Mouse (Mus musculus) E14TG2a.4 (cell line): ENCODE measurements around the gene Ube2q2.
"Not testable (repeated sequence)": the region's sequence is repeated elsewhere in the genome, so short reads cannot be mapped to it uniquely, and the experiment has no call there.

ENCODE experiments used
- H3K27me3 ChIP-seq: 2 replicates; pipeline ENCODE4 v1.6.1; 2014; ENCODE audit warnings: low read length, control low read depth; ENCODE audit not compliant: insufficient read depth
- H3K36me3 ChIP-seq: 2 replicates; pipeline ENCODE4 v1.6.1; 2014; ENCODE audit warnings: low read length, control low read depth; ENCODE audit not compliant: insufficient read depth
- H3K4me1 ChIP-seq: replicated peaks from 2 replicates; pipeline ENCODE4 v1.6.1; 2014; ENCODE audit warnings: low read depth, low read length, control low read depth
- H3K4me3 ChIP-seq: replicated peaks from 2 replicates; pipeline ENCODE4 v1.5.1; 2014; ENCODE audit warnings: mild to moderate bottlenecking, low read length
- H3K9me3 ChIP-seq: 2 replicates; pipeline ENCODE4 v1.6.1; 2014; ENCODE audit warnings: low read length, control low read depth
- CTCF ChIP-seq: conservative IDR thresholded peaks from 2 replicates; pipeline ENCODE4 v1.5.1; 2014; ENCODE audit warnings: low read length
- NANOG ChIP-seq: IDR thresholded peaks from 2 replicates; pipeline ENCODE4 v1.6.1; 2014; ENCODE audit warnings: borderline replicate concordance, low read length, mixed read lengths
- POU5F1 ChIP-seq: IDR thresholded peaks from 2 replicates; pipeline ENCODE4 v1.6.1; 2014; ENCODE audit warnings: low read length, borderline replicate concordance

Ube2q2 gene

DNA sequence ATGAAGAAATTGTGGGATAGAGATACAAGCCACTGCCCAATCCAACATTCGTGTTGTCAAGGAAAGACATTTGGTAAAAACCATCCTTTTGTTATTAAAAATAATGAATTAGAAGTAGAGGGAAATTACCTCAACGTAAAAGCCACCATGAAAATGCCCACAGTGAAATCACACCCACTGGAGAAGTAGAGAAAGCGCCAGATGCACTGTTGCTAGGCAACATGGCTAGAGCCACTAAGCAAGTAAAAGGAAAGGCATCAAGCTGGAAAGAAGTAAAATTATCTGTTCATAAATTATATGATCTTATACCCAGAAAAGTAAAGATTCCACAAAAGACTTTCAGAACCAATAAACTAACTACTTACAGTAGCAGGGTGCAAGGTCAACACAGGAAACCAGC is 77.6 kb downstream of the Ube2q2 start:
- Histone ChIP-seq H3K27me3 (no peaks in the 10 kb centered on the region), H3K36me3 (peaks cover 52% of the 10 kb centered on the region), H3K9me3 (peaks cover 4% of the 10 kb centered on the region), H3K4me1 (peaks cover 74% of the 10 kb centered on the region), H3K4me3 (no peak overlapping the region)
- TF ChIP-seq POU5F1 (no peak), NANOG (no peak), CTCF (no peak)

DNA sequence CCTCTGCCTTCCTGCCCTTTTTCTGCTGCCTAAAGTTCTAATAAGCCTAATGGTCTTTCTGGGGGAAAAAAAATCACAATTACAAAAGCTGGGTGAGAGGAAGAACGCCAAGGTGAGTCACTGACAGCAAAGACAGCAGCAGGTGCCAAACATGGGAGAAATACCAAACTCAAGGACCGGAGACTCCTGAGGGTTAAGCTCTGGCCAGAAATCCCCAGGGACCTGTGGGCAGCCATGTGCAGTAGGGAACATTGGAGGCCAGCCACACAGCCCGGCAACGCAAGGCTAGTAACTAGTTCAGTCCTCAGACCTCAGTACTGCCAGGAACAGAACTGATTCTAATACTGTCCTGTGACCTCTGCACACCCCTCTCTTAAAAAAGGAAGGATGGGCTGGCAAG is 79.5 kb downstream of the Ube2q2 start:
- no peaks in the 10 kb centered on the region for H3K27me3 ChIP-seq
- no peak overlapping the region for H3K4me3 ChIP-seq
- peaks cover 74% of the 10 kb centered on the region for H3K4me1 ChIP-seq
- TF ChIP-seq CTCF (no peak), NANOG (no peak), POU5F1 (no peak)
- peaks cover 33% of the 10 kb centered on the region for H3K36me3 ChIP-seq
- peaks cover 3% of the 10 kb centered on the region for H3K9me3 ChIP-seq

DNA sequence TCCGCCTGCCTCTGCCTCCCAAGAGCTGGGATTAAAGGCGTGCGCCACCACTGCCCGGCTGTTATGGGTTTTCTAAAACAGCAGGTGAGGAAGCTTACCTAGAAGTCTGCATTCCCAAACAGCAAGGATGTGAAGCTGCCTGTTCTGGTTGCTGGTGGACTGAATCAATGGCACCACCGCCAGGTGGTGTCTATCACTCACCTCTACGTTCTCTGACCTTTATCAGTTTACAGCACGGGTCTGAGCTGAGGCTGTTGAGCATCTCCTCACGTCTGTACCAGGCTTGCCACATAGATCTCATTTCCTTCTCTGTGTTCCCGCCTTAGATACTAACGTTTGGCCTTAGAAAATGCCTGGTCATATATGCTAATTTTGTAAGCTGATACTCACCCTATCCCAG is 80.4 kb downstream of the Ube2q2 start:
- Histone ChIP-seq H3K4me3 (no peak overlapping the region), H3K4me1 (peaks cover 74% of the 10 kb centered on the region), H3K9me3 (no peaks in the 10 kb centered on the region), H3K27me3 (no peaks in the 10 kb centered on the region), H3K36me3 (peaks cover 24% of the 10 kb centered on the region)
- TF ChIP-seq CTCF (0 out of 2 replicates have a peak, but pooled peaks have one; percentile 6), POU5F1 (no peak)

DNA sequence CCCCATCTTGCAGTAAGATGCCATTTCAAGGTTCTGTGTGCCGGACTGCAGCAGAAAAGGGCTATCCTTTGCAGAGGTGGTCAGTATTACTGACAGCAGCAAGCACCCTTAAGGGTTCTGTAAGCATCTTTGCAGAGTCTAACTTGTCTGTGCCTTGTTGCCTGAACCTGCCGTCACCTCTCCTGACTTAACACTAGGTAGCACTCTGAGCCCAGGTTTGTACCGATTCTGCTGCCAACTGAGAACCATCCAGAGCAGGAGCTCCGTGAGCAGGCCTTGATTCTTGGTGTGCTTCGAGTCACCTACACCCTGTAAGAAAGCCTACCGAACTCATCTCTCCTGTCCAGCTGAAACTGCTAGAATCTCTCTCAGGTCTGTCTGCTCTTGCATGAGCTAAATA is 82.9 kb downstream of the Ube2q2 start:
- Histone ChIP-seq H3K4me3 (no peak overlapping the region), H3K9me3 (peaks cover 5% of the 10 kb centered on the region), H3K4me1 (peaks cover 53% of the 10 kb centered on the region), H3K27me3 (no peaks in the 10 kb centered on the region), H3K36me3 (peaks cover 10% of the 10 kb centered on the region; the same call in 1 of the 2 replicates)
- no peak for TF ChIP-seq CTCF
- TF ChIP-seq POU5F1, result no peak
- TF ChIP-seq NANOG, result no peak

DNA sequence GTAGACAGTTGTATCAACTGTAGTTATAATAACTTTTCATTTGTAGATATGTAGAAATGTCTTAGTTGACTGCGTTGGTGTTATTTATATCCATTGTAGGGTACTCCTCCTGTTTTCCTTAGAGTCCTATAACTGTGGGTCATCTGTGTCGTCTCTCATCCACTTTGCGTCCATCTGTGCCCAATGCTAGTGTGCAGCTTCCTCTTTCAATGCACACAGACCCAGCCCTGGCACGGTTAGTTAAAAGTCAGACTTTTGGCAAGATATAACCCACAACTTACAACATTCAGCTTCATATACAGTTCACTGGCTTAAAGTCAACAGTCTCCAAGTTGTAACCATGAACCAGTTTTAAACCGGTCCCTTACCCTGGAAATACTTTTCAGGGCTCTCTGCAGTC is 83.5 kb downstream of the Ube2q2 start:
- Histone ChIP-seq H3K9me3 (peaks cover 5% of the 10 kb centered on the region), H3K36me3 (peaks cover 7% of the 10 kb centered on the region; the same call in 1 of the 2 replicates), H3K27me3 (no peaks in the 10 kb centered on the region), H3K4me1 (peaks cover 51% of the 10 kb centered on the region), H3K4me3 (no peak overlapping the region)
- no peak for TF ChIP-seq CTCF
- no peak for TF ChIP-seq NANOG
- TF ChIP-seq POU5F1, result no peak

DNA sequence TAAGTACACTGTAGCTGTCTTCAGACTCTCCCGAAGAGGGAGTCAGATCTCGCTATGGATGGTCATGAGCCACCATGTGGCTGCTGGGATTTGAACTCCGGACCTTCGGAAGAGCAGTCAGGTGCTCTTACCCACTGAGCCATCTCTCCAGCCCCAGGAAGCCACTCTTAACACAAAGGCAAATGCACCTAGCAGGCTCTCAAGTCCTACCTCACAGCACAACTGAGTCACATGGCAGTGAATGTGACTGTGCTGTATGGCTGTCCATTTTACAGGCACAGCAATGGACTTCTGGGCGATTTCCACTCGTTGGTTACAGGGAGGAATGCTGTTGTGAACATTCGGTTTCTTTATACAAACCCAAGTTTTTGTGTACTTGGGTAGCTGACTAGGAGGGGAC is 83.9 kb downstream of the Ube2q2 start:
- Histone ChIP-seq H3K4me3 (peak overlapping the region; percentile 37; the same call in 1 of the 2 replicates), H3K36me3 (peaks cover 4% of the 10 kb centered on the region; the same call in 1 of the 2 replicates), H3K27me3 (no peaks in the 10 kb centered on the region), H3K4me1 (peaks cover 48% of the 10 kb centered on the region), H3K9me3 (peaks cover 5% of the 10 kb centered on the region)
- no peak for TF ChIP-seq CTCF
- TF ChIP-seq NANOG, result peak; percentile 10; the same call in 1 of the 2 replicates
- no peak for TF ChIP-seq POU5F1

DNA sequence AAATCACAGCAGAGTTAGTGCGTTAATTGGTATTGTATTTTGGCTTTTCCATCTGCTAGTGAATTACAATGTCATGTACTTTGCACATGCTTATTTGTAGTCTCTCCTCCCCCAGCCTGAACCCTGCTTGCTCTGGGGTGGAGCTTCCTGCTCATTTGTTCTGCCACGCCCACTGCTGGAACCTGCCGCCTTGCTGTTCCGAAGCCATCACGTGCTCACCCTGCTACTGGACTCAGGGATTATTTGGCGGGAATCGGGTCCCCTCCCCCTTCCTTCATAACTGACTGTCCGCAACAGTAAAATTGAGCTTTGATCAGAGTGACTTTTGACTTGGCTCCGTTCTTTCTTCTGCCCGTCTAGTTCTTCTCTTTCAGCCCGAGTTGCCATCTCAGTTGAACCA is 84.4 kb downstream of the Ube2q2 start:
- H3K36me3 ChIP-seq, H3K27me3 ChIP-seq, H3K9me3 ChIP-seq: not testable (repeated sequence)
- peaks cover 43% of the 10 kb centered on the region for H3K4me1 ChIP-seq
- peak overlapping the region; percentile 37; the same call in 1 of the 2 replicates for H3K4me3 ChIP-seq

DNA sequence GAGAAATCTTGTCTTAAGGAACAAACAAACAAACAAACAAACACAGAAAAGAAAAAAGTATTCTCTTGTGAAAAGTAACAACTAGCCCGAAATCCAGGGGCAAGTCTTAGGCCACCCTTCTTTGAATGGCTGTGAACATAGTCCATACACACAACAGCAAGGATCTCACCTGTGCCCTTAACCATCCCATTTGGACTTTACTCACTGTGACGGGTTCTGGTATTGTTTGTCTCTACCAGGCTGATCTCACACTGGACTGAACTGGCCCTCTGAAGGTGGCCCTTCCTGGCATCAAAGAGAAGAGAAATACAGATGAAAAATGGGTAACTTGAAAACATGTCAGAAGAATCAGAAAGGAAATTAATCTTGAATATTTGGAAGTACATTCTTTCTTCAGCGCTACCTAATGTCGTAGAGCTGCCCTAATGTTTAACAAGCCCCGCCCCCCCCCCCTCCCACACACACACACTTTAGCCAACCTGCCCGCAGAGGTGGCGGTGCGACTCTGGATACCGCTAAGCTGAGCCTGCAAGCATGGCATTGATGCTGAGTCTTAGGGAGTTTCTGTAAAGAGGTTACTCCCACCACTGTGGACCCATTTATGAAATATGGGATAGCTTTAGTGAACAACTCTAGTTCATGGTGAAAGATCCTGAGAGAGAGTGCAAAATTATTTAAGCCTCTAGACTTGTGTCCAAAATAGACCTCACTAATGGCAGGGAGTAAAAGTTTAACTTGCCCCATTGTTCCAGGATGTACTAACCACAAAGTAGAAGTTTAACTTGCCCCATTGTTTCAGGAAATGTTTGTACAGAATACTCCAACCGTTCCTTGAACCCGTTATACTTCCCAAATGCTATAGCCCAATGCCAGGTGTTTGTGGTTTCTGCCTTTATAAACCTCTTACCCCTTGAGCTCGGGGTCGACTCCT is 87.8 kb downstream of the Ube2q2 start:
- TF ChIP-seq POU5F1 (no peak), CTCF (no peak), NANOG (no peak)
- Histone ChIP-seq H3K27me3 (peaks cover 5% of the 10 kb centered on the region; the same call in 1 of the 2 replicates), H3K4me1 (peaks cover 30% of the 10 kb centered on the region), H3K4me3 (no peak overlapping the region), H3K36me3 (no peaks in the 10 kb centered on the region), H3K9me3 (peaks cover 5% of the 10 kb centered on the region)
